Mouse (Mus musculus): ENCODE measurements around the gene Scg5. TPM values are rescaled to one million over a fixed set of nuclear protein-coding genes. Genes with fewer than 3 reads are reported as not detected.

Gene Scg5
- total RNA-seq, 2 experiments from 2014 or later, result 371 to 410 TPM

DNA sequence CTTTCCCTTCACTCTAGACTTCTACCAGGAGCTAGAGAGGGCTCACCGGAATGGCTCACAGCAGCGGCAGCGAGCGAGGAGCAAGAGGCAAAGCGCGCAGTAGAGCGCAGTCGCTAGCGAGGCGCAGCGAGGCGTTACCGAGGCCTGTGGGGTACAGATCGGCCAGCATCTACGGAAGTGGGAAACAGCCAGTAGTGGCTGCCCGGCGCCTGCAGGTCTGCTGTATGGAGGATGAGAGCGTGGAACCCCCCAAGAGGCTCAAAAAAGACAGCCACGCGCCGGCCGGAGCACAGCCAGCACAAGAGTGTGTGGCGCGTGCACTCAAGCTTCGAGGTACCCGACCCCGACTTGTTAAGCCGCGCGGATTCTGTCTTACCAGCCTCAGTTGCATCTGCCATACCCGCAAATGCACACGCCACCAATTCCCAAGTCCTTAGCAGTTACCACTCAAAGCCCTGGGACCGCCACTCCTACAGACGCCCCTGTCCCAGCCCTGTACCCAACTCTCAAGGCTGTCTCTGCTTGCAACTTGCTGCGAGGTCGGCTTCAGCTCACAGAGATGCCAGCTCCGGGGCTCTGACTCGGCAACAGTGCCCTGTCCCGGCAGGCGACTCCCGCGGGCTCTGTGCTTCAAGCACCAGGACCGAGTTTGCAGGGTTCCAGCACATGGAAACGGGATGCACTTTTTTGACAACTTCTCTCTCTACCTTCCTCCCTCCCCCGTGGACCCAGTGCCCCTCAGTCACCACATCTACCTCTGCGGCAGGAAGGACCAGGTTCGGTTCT, 71.2 kb downstream of the Scg5 start:
- peak in 1 of 2 experiments; percentile 52 for DNase-seq (ENCODE audit: extremely low spot score in 1 of 2, low spot score in 1 of 2)

DNA sequence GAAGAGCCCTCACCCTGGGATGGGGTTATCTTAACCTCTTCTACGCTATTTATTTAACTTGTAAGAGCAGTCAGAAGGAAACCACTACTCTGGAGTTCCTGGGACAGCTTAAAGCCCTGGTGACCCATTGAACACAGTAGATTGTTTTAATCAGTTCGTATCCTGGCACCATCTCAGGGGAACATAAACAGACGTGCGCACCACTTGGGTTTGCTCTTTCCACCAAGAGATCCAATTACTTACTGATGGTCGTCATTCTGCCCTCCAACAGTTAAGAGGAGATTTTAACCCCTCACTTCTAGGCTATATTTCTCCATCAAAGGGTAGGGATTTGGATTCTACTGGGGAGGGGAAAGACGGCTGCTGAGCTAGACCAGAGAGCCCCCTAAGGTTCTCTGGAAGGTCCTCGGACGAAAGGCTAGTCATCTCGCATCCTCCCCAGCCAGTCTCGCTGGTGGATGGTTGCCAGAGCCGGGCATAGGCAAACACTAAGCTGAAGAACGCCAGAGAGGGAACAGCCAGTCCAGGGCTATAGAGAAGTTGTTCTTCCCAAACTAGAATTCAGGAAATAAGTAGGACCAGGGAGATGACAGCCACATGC, 71.9 kb downstream of the Scg5 start:
- no peak for DNase-seq (ENCODE audit: extremely low spot score in 1 of 2, low spot score in 1 of 2)

DNA sequence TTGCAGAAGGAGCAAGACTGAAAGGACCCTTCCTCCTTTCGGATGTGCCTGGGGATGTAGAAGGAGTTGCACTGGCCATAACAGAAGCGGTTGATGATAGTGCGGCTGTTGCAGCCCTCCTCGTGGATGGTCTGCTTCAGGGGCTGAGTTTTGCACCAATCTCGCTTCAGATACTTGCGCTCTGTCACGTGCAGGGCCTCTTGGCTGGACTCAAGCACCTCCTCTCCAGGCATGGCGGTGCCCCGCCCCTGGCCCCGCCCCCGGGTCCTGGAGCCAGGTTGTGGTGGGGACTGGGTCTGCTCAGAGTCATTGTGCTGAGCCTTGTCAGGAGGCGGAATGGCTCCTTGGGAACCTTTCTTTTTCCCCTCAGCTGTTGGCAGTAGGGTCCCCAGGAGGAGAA, 79.2 kb downstream of the Scg5 start:
- DNase-seq (ENCODE audit: extremely low spot score in 1 of 2, low spot score in 1 of 2), result no peak

DNA sequence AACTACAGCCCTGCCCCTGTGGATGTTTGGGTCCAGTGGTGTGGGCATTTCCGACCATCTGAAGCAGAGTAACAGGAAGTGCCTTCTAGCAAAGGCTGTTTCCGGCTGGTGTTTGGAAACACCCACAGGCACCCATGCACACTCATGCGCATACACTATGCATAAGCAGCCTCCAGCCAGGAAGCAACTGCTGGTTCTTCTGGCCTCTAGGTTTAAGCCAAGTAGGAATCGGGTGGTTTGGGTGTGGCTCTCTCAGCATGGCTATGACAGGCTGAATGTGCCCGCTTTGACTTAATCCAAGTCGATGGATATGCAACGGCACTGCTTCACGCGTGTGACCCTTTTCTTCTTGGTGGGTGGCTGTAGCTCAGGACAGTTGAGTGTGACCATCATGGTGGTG, 79.6 kb downstream of the Scg5 start:
- DNase-seq (ENCODE audit: extremely low spot score in 1 of 2, low spot score in 1 of 2), result no peak

DNA sequence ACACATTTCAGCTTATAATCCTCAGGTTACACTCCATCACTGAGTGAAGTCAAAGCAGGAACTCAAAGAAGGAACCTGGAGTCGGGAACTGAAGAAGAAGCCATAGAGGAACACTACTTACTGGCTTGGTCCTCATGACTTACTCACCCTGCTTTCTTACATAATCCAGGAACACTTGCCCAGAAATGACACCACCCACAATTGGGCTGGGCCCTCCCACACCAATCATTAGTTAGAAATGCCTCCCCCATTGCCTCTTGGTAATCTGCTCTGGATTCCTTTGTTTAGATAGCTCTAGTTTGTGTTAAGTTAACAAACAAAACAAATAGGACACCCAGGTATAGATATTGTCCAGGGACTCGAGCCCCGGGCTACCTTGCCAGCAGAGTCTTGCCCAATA, 100.3 kb downstream of the Scg5 start:
- DNase-seq (ENCODE audit: extremely low spot score in 1 of 2, low spot score in 1 of 2), result no peak

Other genes with a start within 250 kb of the Scg5 start
- 1 to 10 TPM; 6.3 to 6.9 TPM for gene Grem1, start 70.5 kb downstream of the Scg5 start, total RNA-seq (2021)
- gene Arhgap11a, start 19.5 kb upstream of the Scg5 start, total RNA-seq (2021), result 1 to 10 TPM; 2.0 to 2.4 TPM
- 1 to 10 TPM; 7.2 to 7.4 TPM for gene Gjd2, start 184.5 kb upstream of the Scg5 start, total RNA-seq (2021)
- not detected for gene Actc1, start 224.4 kb upstream of the Scg5 start, total RNA-seq (2021)

All from layer of hippocampus, postnatal 25 days (tissue).